Mouse (Mus musculus): ENCODE results near the gene Ppp1r1b. TPM values are rescaled to one million over a fixed set of nuclear protein-coding genes. Genes with fewer than 3 reads are reported as not detected.

The Ppp1r1b gene
- polyA plus RNA-seq, 1 experiment from 2014 or later: 5.4 TPM

DNA sequence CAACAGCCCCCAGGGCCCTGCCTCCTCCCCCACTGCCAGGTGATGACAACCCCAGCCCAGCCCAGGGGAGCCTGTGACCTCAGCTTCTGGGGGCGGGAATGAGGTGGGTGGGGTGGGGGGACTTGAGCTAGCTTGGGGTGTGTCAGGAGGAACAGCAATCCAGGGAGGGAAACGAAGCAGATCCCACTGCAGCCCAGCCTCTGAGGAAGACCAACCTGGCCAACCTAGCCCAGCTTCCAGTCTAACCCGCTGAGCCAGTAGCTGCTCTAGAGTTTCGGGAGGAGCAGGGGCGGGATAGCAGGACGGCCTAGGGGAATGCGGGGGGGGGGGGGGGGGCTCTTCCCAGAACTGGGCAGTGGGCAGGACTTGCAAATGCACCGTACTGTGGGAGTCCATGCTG lies 43.8 kb downstream of the Ppp1r1b start:
- no peak overlapping the region for H3K9ac ChIP-seq (replicated peaks)
- H3K27ac ChIP-seq (ENCODE audit: low read depth): 0 out of 2 replicates have a peak overlapping the region, but pooled peaks have one; percentile 60
- no peak overlapping the region for H3K4me2 ChIP-seq (ENCODE audit: low read depth, low read length)
- no peak overlapping the region for H3K4me3 ChIP-seq (ENCODE audit: low read depth, low read length)
- H3K4me1 ChIP-seq (ENCODE audit: insufficient read depth): peaks cover 36% of the 10 kb centered on the region
- no peak for TF ChIP-seq EP300 (IDR thresholded peaks at IDR 0.05; ENCODE audit: low read depth)
- TF ChIP-seq CTCF (IDR thresholded peaks at IDR 0.05; ENCODE audit: low read depth): no peak
- no peak for ATAC-seq
- no peaks in the 10 kb centered on the region for H3K36me3 ChIP-seq (replicated peaks; ENCODE audit: insufficient read depth, low read length)
- H3K9me3 ChIP-seq (ENCODE audit: low read length): no peaks in the 10 kb centered on the region
- H3K27me3 ChIP-seq (ENCODE audit: insufficient read depth, low read length): peaks cover 15% of the 10 kb centered on the region
- 56% methylated on average over 6 of the region's 8 CpGs for WGBS (ENCODE audit: insufficient replicate concordance)
- DNase-seq: peak; percentile 23

DNA sequence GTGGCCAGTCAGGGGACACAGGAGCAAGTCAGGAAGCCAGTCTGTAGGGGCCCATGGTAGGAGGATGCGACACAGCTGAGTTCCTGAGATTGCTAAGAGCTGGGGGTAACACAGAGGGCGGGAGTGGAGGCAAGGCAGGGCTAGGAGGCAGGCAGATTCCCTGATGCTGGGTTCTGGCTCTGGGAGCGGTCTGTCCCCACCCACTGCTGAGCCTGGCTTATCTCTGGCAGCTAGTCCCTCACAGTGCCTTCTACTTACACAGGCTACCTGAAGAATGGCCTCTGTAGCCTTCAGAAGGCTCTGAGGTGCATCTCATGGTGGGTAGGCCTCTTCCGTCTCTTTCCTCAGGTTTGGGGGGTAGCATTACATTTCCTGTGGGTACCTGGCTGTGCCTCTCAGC lies 44.4 kb downstream of the Ppp1r1b start:
- ATAC-seq: peak; percentile 74
- 37% methylated on average over 4 of the region's 4 CpGs for WGBS (ENCODE audit: insufficient replicate concordance)
- Histone ChIP-seq H3K4me2 (ENCODE audit: low read depth, low read length) (peak overlapping the region; percentile 59), H3K27ac (ENCODE audit: low read depth) (peak overlapping the region; percentile 84), H3K36me3 (replicated peaks; ENCODE audit: insufficient read depth, low read length) (no peaks in the 10 kb centered on the region), H3K4me3 (ENCODE audit: low read depth, low read length) (no peak overlapping the region), H3K9me3 (ENCODE audit: low read length) (no peaks in the 10 kb centered on the region), H3K27me3 (ENCODE audit: insufficient read depth, low read length) (peaks cover 9% of the 10 kb centered on the region), H3K9ac (replicated peaks) (peak overlapping the region; percentile 54), H3K4me1 (ENCODE audit: insufficient read depth) (peaks cover 36% of the 10 kb centered on the region)
- DNase-seq: peak; percentile 64
- TF ChIP-seq CTCF (IDR thresholded peaks at IDR 0.05; ENCODE audit: low read depth) (no peak), EP300 (IDR thresholded peaks at IDR 0.05; ENCODE audit: low read depth) (no peak)

DNA sequence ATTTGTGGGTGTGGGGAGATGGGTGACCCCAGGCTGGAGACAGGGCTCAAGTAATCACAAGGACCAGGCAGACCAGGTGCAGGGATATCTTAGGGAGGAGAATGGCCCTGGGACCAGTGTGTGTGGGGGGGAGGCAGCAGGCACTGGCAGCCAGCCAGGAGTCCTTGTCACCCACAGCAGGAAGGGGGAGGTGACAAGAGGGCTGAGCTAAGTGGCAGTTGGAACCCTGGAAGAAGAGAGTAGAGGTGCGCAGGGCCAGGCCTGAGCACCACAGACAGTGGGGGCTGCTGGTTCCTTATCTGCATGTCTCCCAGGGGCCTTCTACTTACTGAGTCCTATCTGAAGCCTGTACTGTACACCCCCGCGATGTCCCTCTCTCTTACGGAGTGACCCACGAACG lies 45.1 kb downstream of the Ppp1r1b start:
- 25% methylated on average over 6 of the region's 6 CpGs for WGBS (ENCODE audit: insufficient replicate concordance)
- peaks cover 6% of the 10 kb centered on the region; the same call in 1 of the 2 replicates for H3K27me3 ChIP-seq (ENCODE audit: insufficient read depth, low read length)
- ATAC-seq: peak; percentile 74
- peak overlapping the region; percentile 84 for H3K27ac ChIP-seq (ENCODE audit: low read depth)
- H3K4me1 ChIP-seq (ENCODE audit: insufficient read depth): peaks cover 36% of the 10 kb centered on the region
- H3K4me2 ChIP-seq (ENCODE audit: low read depth, low read length): peak overlapping the region; percentile 59
- TF ChIP-seq CTCF (IDR thresholded peaks at IDR 0.05; ENCODE audit: low read depth): no peak
- TF ChIP-seq EP300 (IDR thresholded peaks at IDR 0.05; ENCODE audit: low read depth): peak; percentile 43; the same call in 1 of the 2 replicates
- peak; percentile 80 for DNase-seq
- H3K9me3 ChIP-seq (ENCODE audit: low read length): no peaks in the 10 kb centered on the region
- peak overlapping the region; percentile 54 for H3K9ac ChIP-seq (replicated peaks)
- H3K4me3 ChIP-seq (ENCODE audit: low read depth, low read length): no peak overlapping the region
- no peaks in the 10 kb centered on the region for H3K36me3 ChIP-seq (replicated peaks; ENCODE audit: insufficient read depth, low read length)

DNA sequence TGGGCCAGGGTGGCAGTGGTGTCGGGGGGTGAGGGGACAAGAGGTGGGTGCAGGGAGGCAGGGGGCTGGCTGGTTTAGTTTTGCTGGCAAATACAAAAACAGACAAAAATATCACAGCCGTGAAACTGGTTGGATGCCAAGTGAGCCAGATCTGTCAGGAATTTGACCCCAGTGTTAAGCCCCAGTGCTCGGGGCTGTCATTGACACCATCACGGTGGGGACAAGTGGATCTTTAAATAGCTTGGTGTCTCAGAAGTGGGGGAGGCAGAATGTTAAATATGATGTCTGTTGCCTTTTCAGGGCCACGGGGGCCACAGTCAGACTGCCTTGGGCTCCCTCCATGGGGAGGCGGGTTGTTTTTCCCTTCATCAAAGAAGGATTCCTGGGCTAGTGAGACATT lies 46.1 kb downstream of the Ppp1r1b start:
- TF ChIP-seq CTCF (IDR thresholded peaks at IDR 0.05; ENCODE audit: low read depth) (no peak), EP300 (IDR thresholded peaks at IDR 0.05; ENCODE audit: low read depth) (no peak)
- 59% methylated on average over 6 of the region's 6 CpGs for WGBS (ENCODE audit: insufficient replicate concordance)
- H3K36me3 ChIP-seq (replicated peaks; ENCODE audit: insufficient read depth, low read length): no peaks in the 10 kb centered on the region
- H3K4me1 ChIP-seq (ENCODE audit: insufficient read depth): peaks cover 36% of the 10 kb centered on the region
- 0 out of 2 replicates have a peak, but pooled peaks cover 4% of the 10 kb centered on the region for H3K27me3 ChIP-seq (ENCODE audit: insufficient read depth, low read length)
- DNase-seq (peak; percentile 15), ATAC-seq (no peak)
- no peak overlapping the region for H3K4me3 ChIP-seq (ENCODE audit: low read depth, low read length)
- peak overlapping the region; percentile 34 for H3K9ac ChIP-seq (replicated peaks)
- H3K4me2 ChIP-seq (ENCODE audit: low read depth, low read length): peak overlapping the region; percentile 26; the same call in 1 of the 2 replicates
- no peaks in the 10 kb centered on the region for H3K9me3 ChIP-seq (ENCODE audit: low read length)
- peak overlapping the region; percentile 84 for H3K27ac ChIP-seq (ENCODE audit: low read depth)

DNA sequence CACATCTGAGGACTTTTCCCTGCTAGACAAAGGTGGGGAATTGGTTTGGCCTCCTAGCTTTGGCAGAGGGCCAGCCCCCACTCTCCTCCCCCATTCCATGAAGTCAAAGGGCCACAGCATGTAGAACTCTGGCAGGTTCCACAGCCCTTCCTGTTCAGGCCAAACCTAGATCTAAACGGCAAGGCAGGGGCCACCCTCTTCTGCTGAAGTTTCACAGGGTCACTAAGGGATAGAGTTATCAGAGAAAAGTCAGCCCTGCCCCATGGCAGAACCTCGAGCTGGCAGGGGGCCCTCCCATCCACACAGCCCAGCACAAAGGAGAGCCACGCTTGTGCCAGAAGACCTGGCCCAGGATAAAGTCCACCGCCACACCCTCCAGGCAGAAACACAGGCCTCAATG lies 46.8 kb downstream of the Ppp1r1b start:
- 41% methylated on average over 4 of the region's 4 CpGs for WGBS (ENCODE audit: insufficient replicate concordance)
- peak; percentile 49 for ATAC-seq
- no peak overlapping the region for H3K4me2 ChIP-seq (ENCODE audit: low read depth, low read length)
- H3K9me3 ChIP-seq (ENCODE audit: low read length): no peaks in the 10 kb centered on the region
- peak; percentile 71 for DNase-seq
- no peaks in the 10 kb centered on the region for H3K36me3 ChIP-seq (replicated peaks; ENCODE audit: insufficient read depth, low read length)
- no peak for TF ChIP-seq EP300 (IDR thresholded peaks at IDR 0.05; ENCODE audit: low read depth)
- TF ChIP-seq CTCF (IDR thresholded peaks at IDR 0.05; ENCODE audit: low read depth): no peak
- peak overlapping the region; percentile 84 for H3K27ac ChIP-seq (ENCODE audit: low read depth)
- peaks cover 42% of the 10 kb centered on the region for H3K4me1 ChIP-seq (ENCODE audit: insufficient read depth)
- no peak overlapping the region for H3K4me3 ChIP-seq (ENCODE audit: low read depth, low read length)
- H3K9ac ChIP-seq (replicated peaks): no peak overlapping the region
- H3K27me3 ChIP-seq (ENCODE audit: insufficient read depth, low read length): 0 out of 2 replicates have a peak, but pooled peaks cover 2% of the 10 kb centered on the region

DNA sequence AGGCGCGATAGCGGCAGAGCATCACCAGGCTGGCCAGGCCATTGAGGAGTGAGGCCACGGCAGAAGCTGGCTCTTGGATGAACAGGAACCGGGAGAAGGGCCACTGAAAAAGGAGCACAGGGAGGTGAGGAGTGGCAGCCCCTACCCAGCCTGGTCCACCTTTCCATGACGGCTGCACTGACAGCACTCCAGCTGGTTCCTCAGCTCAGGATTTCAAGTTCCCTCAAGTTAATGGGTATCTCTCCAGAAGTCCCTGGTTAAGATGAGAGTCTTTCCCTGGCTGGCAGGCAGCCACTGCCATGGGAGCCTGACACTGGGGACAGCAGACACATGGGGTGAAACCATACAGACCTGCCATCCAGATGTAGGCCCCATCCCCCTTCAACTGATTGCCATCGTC lies 49.7 kb downstream of the Ppp1r1b start:
- no peak overlapping the region for H3K4me3 ChIP-seq (ENCODE audit: low read depth, low read length)
- peaks cover 37% of the 10 kb centered on the region for H3K4me1 ChIP-seq (ENCODE audit: insufficient read depth)
- H3K27ac ChIP-seq (ENCODE audit: low read depth): no peak overlapping the region
- H3K4me2 ChIP-seq (ENCODE audit: low read depth, low read length): no peak overlapping the region
- WGBS (ENCODE audit: insufficient replicate concordance): 88% methylated on average over 7 of the region's 7 CpGs
- H3K9me3 ChIP-seq (ENCODE audit: low read length): no peaks in the 10 kb centered on the region
- no peak for ATAC-seq
- DNase-seq: no peak
- H3K27me3 ChIP-seq (ENCODE audit: insufficient read depth, low read length): no peaks in the 10 kb centered on the region
- H3K36me3 ChIP-seq (replicated peaks; ENCODE audit: insufficient read depth, low read length): no peaks in the 10 kb centered on the region
- H3K9ac ChIP-seq (replicated peaks): no peak overlapping the region
- no peak for TF ChIP-seq EP300 (IDR thresholded peaks at IDR 0.05; ENCODE audit: low read depth)
- TF ChIP-seq CTCF (IDR thresholded peaks at IDR 0.05; ENCODE audit: low read depth): no peak
